Mouse (Mus musculus) hindbrain, embryonic 13.5 days (tissue): Measurements from ENCODE around the gene Unc45a. TPM values are rescaled to one million over a fixed set of nuclear protein-coding genes. Genes with fewer than 3 reads are reported as not detected.

Experiments
- ATAC-seq: fragments of 200-750 bp; cut with Nextera tagmentation; 2 replicates; pipeline ENCODE4 v1.8.0; 2017; ENCODE audit warnings: moderate TSS enrichment; ENCODE audit not compliant: low FRiP score
- H3K27ac ChIP-seq: fragments of 300-500 bp; sonication (generic); 2 replicates; pipeline ENCODE4 v1.5.1; 2015; ENCODE audit warnings: inconsistent platforms, mild to moderate bottlenecking, moderate library complexity
- H3K27me3 ChIP-seq: fragments of 300-500 bp; sonication (generic); 2 replicates; pipeline ENCODE4 v1.6.1; 2015; ENCODE audit warnings: mild to moderate bottlenecking, inconsistent platforms
- H3K36me3 ChIP-seq: fragments of 300-500 bp; sonication (generic); 2 replicates; pipeline ENCODE4 v1.6.1; 2015; ENCODE audit warnings: mild to moderate bottlenecking, inconsistent platforms
- H3K4me1 ChIP-seq: fragments of 300-500 bp; sonication (generic); replicated peaks from 2 replicates; pipeline ENCODE4 v1.6.1; 2015; ENCODE audit warnings: inconsistent platforms
- H3K4me2 ChIP-seq: fragments of 300-500 bp; sonication (generic); 2 replicates; pipeline ENCODE4 v1.6.1; 2015; ENCODE audit warnings: inconsistent platforms, mild to moderate bottlenecking, moderate library complexity
- H3K4me3 ChIP-seq: fragments of 300-500 bp; sonication (generic); 2 replicates; pipeline ENCODE4 v1.5.1; 2015; ENCODE audit warnings: mild to moderate bottlenecking, inconsistent platforms
- H3K9ac ChIP-seq: fragments of 300-500 bp; sonication (generic); 2 replicates; pipeline ENCODE4 v1.6.1; 2015; ENCODE audit warnings: mild to moderate bottlenecking, inconsistent platforms
- H3K9me3 ChIP-seq: fragments of 300-500 bp; sonication (generic); 2 replicates; pipeline ENCODE4 v1.6.1; 2016; ENCODE audit warnings: inconsistent platforms
- WGBS: fragments of 180-500 bp; shearing (Covaris S2); methylation state at CpG from one replicate; pipeline ENCODE4 v1.1.7; 2015; 5-methylcytosine and 5-hydroxymethylcytosine counted together
- polyA plus RNA-seq: library from polyadenylated mRNA; unstranded; fragments of >200 nt; fragmentation: Nextera tagmentation; extraction: Ambion mirVana; gene quantifications from 2 replicates; pipeline ENCODE4 v1.2.1, GENCODE M21; 2015

Unc45a gene
- polyA plus RNA-seq, 1 experiment from 2014 or later, result 55.5 TPM

- H3K4me2 ChIP-seq, result no peak overlapping the region
- H3K9ac ChIP-seq, result no peak overlapping the region
- H3K9me3 ChIP-seq, result no peaks in the 10 kb centered on the region
- peaks cover 11% of the 10 kb centered on the region for H3K4me1 ChIP-seq
- no peak for ATAC-seq
- H3K27me3 ChIP-seq, result no peaks in the 10 kb centered on the region
- peaks cover 98% of the 10 kb centered on the region for H3K36me3 ChIP-seq
- no peak overlapping the region for H3K27ac ChIP-seq
- no peak overlapping the region for H3K4me3 ChIP-seq
- 80% methylated on average over 3 of the region's 3 CpGs for WGBS
These were observed 19.6 kb upstream of the Unc45a start for GRCm38 (mm10) chr7:80360435-80360834.

DNA sequence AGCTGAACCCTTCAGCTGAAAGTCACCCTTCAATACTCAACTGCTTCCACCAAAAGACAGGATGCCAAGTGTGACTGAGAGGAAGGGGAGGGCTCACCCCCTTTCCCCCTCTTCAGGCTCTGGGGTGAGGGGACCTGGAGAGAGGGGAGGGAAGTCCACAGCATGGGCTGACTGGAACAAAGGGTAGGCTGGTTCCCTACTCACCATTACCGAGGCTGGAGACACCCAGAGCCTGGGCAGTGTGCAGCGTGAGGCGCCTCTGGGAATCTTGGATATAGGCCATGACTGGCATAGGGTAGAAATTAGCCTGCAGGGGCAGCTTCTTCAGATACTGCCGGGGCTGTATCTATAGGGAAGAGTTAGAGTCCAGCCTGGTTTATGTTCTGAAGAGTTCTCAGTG is 17.2 kb upstream of the Unc45a start:
- no peak overlapping the region for H3K9ac ChIP-seq
- ATAC-seq, result no peak
- no peak overlapping the region for H3K27ac ChIP-seq
- no peak overlapping the region for H3K4me2 ChIP-seq
- H3K36me3 ChIP-seq, result peaks cover 92% of the 10 kb centered on the region
- H3K4me1 ChIP-seq, result peaks cover 11% of the 10 kb centered on the region
- 60% methylated on average over 4 of the region's 4 CpGs for WGBS
- no peaks in the 10 kb centered on the region for H3K9me3 ChIP-seq
- no peaks in the 10 kb centered on the region for H3K27me3 ChIP-seq
- H3K4me3 ChIP-seq, result no peak overlapping the region

DNA sequence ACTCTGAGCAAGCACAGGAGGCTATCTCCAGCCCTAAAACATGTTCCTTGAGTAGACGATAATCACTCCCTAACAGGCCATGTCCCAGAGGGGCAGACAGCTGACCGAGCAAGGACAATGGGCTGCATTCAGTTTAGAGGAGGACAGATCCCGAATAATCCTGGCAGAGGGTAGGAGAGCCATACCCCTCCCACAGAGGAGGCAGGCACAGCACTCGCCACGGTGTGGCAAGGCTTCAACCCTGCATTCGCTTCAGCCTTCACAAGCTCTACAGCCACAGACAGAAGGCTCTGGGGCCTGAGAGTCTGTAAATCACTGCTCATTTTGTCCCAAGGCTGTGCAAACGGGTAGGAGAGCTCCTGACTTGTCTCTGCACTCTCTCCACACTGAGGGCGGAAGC is 16.4 kb upstream of the Unc45a start:
- Histone ChIP-seq H3K9me3 (no peaks in the 10 kb centered on the region), H3K36me3 (peaks cover 92% of the 10 kb centered on the region), H3K4me2 (no peak overlapping the region), H3K27ac (peak overlapping the region; percentile 23; the same call in 1 of the 2 replicates), H3K4me1 (peaks cover 11% of the 10 kb centered on the region), H3K9ac (no peak overlapping the region), H3K4me3 (no peak overlapping the region), H3K27me3 (no peaks in the 10 kb centered on the region)
- 22% methylated on average over 8 of the region's 8 CpGs for WGBS
- ATAC-seq, result peak; percentile 32; the same call in 1 of the 2 replicates

GRCm38 (mm10) chr7:80356351-80356750 is 15.5 kb upstream of the Unc45a start:
- no peak overlapping the region for H3K4me2 ChIP-seq
- no peak overlapping the region for H3K4me3 ChIP-seq
- peaks cover 11% of the 10 kb centered on the region for H3K4me1 ChIP-seq
- H3K36me3 ChIP-seq, result peaks cover 90% of the 10 kb centered on the region
- H3K9ac ChIP-seq, result peak overlapping the region; percentile 24; the same call in 1 of the 2 replicates
- 91% methylated on average over 13 of the region's 13 CpGs for WGBS
- no peaks in the 10 kb centered on the region for H3K27me3 ChIP-seq
- no peak for ATAC-seq
- no peaks in the 10 kb centered on the region for H3K9me3 ChIP-seq
- H3K27ac ChIP-seq, result no peak overlapping the region

DNA sequence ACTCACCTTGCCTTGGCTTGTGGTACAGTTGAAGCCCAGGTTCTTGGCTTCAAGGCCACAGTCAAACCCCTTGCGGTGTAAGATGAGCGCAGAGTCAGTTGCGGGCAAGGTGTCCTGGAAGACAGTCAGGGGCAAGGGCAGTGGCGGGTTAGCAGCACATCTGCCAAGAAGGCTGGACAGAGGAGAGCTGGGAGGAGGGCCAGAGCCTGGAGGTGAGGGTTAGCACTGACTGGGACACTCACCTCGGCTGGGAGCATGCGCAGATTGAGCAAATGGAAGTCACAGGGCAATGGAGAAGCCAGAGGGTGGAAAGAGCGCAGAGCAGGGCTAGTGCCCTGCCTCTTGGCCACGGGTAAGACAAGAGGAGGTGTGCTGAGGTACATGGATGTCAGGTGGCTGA is 12.1 kb upstream of the Unc45a start:
- Histone ChIP-seq H3K4me1 (peaks cover 11% of the 10 kb centered on the region), H3K4me2 (no peak overlapping the region), H3K27ac (no peak overlapping the region), H3K36me3 (peaks cover 72% of the 10 kb centered on the region), H3K27me3 (no peaks in the 10 kb centered on the region), H3K9me3 (no peaks in the 10 kb centered on the region), H3K9ac (no peak overlapping the region), H3K4me3 (no peak overlapping the region)
- WGBS, result 95% methylated on average over 8 of the region's 8 CpGs
- ATAC-seq, result no peak

DNA sequence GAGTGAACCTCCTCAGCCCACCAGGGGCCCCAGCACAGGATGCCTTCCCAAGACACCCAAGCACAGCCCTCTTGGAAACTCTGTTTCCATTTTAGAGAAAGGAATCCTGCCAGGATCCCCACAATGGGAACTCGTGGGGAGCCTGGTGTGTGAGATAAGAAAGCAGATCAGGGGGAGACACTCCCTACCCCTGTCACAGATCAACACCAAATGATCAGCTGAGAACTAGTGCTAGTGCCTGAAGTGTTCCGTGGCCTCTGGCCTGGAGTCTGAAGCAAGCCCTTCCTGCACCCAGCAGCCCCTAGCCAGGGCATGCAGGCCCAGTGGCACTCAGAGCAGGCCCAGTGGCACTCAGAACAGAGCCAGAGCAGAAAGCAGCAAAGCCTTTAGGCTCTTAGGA is 10.0 kb upstream of the Unc45a start:
- Histone ChIP-seq H3K4me2 (no peak overlapping the region), H3K9me3 (no peaks in the 10 kb centered on the region), H3K27me3 (no peaks in the 10 kb centered on the region), H3K4me3 (no peak overlapping the region), H3K36me3 (peaks cover 52% of the 10 kb centered on the region), H3K4me1 (no peaks in the 10 kb centered on the region), H3K9ac (no peak overlapping the region), H3K27ac (no peak overlapping the region)
- 85% methylated on average over 2 of the region's 2 CpGs for WGBS
- no peak for ATAC-seq

DNA sequence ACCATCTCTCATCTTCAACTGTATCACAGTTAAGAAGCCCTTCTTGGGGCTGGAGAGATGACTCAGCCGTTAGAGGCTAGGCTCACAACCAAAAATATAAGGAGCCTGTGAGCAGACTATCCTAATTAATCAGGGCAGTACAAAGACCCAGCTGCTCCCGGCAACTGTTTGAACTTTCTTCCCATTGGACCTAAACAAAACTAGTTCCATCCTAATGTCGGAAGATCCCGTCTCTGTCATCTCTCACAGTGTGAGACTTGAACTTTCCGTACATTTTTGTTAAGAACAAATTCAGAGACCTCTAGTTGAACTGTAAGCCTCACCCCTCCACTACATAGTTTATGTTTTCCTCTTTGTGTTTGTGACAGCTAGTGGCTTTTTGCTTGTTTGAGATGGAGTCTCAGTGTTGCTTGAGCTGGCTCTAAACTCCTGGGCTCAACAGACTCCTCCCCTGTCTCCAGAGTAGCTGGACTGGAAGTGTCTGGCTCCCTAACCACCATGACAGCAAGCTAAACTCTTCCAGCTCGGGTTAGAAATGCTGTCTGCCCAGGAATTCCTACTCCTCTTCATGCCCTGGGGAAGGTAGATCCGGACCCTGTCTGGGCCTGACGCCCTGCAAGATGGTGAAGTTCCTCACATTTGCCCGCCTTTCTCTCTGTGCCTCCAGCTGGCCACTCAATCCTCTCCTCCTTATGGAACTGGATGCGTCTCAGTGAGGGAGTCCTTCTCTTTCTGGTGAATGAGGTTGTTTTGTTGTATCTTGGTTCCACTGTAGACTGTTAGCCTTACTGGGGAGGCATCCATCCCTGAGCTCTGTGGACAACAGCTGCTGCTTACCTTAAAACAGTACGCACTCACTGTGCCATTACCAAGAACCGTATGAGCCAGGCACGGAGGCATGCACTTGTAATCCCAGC is 7.1 kb upstream of the Unc45a start:
- H3K4me1 ChIP-seq, result peaks cover 8% of the 10 kb centered on the region
- no peak overlapping the region for H3K27ac ChIP-seq
- no peak for ATAC-seq
- peaks cover 36% of the 10 kb centered on the region for H3K36me3 ChIP-seq
- no peaks in the 10 kb centered on the region for H3K27me3 ChIP-seq
- H3K9ac ChIP-seq, result no peak overlapping the region
- no peak overlapping the region for H3K4me3 ChIP-seq
- no peaks in the 10 kb centered on the region for H3K9me3 ChIP-seq
- WGBS, result 71% methylated on average over 13 of the region's 13 CpGs
- no peak overlapping the region for H3K4me2 ChIP-seq

- Histone ChIP-seq H3K4me1 (peaks cover 18% of the 10 kb centered on the region), H3K9me3 (no peaks in the 10 kb centered on the region), H3K9ac (no peak overlapping the region), H3K4me2 (no peak overlapping the region), H3K27me3 (no peaks in the 10 kb centered on the region), H3K27ac (no peak overlapping the region), H3K4me3 (no peak overlapping the region), H3K36me3 (peaks cover 26% of the 10 kb centered on the region)
- WGBS, result 90% methylated on average over 5 of the region's 5 CpGs
- no peak for ATAC-seq
These were observed 6.0 kb upstream of the Unc45a start for GRCm38 (mm10) chr7:80346830-80347229.

- H3K4me1 ChIP-seq, result peaks cover 24% of the 10 kb centered on the region
- 95% methylated on average over 9 of the region's 9 CpGs for WGBS
- H3K4me2 ChIP-seq, result no peak overlapping the region
- no peak overlapping the region for H3K9ac ChIP-seq
- no peak overlapping the region for H3K27ac ChIP-seq
- peaks cover 20% of the 10 kb centered on the region for H3K36me3 ChIP-seq
- ATAC-seq, result no peak
- no peak overlapping the region for H3K4me3 ChIP-seq
- no peaks in the 10 kb centered on the region for H3K27me3 ChIP-seq
- no peaks in the 10 kb centered on the region for H3K9me3 ChIP-seq
These were observed 5.4 kb upstream of the Unc45a start for GRCm38 (mm10) chr7:80346173-80346572.

GRCm38 (mm10) chr7:80343270-80344018 is 2.6 kb upstream of the Unc45a start:
- Histone ChIP-seq H3K36me3 (peaks cover 5% of the 10 kb centered on the region; the same call in 1 of the 2 replicates), H3K9ac (peak overlapping the region; percentile 77), H3K27me3 (no peaks in the 10 kb centered on the region), H3K4me1 (peaks cover 43% of the 10 kb centered on the region), H3K27ac (peak overlapping the region; percentile 87), H3K4me3 (peak overlapping the region; percentile 51), H3K4me2 (peak overlapping the region; percentile 79), H3K9me3 (no peaks in the 10 kb centered on the region)
- ATAC-seq, result peak; percentile 15
- WGBS, result 28% methylated on average over 19 of the region's 19 CpGs

- H3K9ac ChIP-seq, result peak within 1 kb of the TSS; percentile 77
- peaks cover 48% of the 10 kb centered on the region for H3K4me1 ChIP-seq
- H3K36me3 ChIP-seq, result peaks cover 6% of the 10 kb centered on the region; the same call in 1 of the 2 replicates
- peak within 1 kb of the TSS; percentile 51 for H3K4me3 ChIP-seq
- no peaks in the 10 kb centered on the region for H3K9me3 ChIP-seq
- peak within 1 kb of the TSS; percentile 87 for H3K27ac ChIP-seq
- H3K4me2 ChIP-seq, result peak within 1 kb of the TSS; percentile 79
- WGBS, result under 1% methylated on average over 25 of the region's 25 CpGs
- no peaks in the 10 kb centered on the region for H3K27me3 ChIP-seq
- ATAC-seq, result peak; percentile 36
These were observed 2.1 kb upstream of the Unc45a start, which contains the start of gene Hddc3 for GRCm38 (mm10) chr7:80342858-80343257. Hddc3 (plus strand) TSS chr7:80343104.

- ATAC-seq, result no peak
- Histone ChIP-seq H3K27ac (peak overlapping the region; percentile 90), H3K27me3 (no peaks in the 10 kb centered on the region), H3K4me3 (no peak overlapping the region), H3K9ac (no peak overlapping the region; the same call in 1 of the 2 replicates), H3K4me1 (peaks cover 58% of the 10 kb centered on the region), H3K9me3 (no peaks in the 10 kb centered on the region), H3K4me2 (0 out of 2 replicates have a peak overlapping the region, but pooled peaks have one; percentile 95), H3K36me3 (peaks cover 16% of the 10 kb centered on the region)
- 69% methylated on average over 7 of the region's 7 CpGs for WGBS
These were observed 988 bp upstream of the Unc45a start for GRCm38 (mm10) chr7:80341793-80342192.
